Mouse (Mus musculus): ENCODE measurements around the gene Trarg1. TPM values are rescaled to one million over a fixed set of nuclear protein-coding genes. Genes with fewer than 3 reads are reported as not detected.

Gene Trarg1
- not detected in 2 replicates for total RNA-seq (2023)

GRCm38 (mm10) chr11:76679508-76679907, at the start of gene Trarg1:
Gene Trarg1, plus strand, starts transcription at chr11:76679808.

DNA sequence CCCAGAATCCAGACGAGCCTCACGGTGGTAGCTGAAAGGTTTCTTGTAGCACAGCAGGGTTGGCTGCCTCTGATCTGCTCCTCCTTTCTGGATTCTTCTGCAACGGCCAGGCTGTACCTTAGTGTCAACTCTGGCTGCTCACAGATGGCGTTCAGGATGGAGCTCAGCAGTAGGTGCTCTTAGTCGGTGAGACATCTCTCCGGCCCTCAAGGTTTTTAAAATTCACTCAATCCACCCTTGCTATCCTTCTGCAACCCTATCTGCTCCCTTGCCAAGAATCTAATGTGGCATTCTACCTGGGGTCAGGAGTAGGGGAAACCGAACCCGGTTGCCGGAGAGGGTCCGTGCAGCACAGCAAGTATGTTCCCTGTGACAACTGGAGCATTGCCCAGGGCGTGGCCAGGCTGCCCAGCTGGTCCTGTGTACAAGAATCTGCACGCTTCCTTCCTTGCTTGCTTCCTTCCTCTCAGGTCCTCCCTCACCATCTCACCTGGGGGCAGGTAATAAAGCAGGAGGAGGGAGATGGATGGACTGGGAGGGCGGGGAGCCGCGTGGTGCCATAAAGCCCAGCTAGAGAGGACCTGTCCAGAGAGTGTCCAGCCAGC, 7.6 kb upstream of the Trarg1 start, which contains the start of gene Bhlha9:
Gene Bhlha9 (plus strand): TSS at position 600 of the 605 bp plus-strand sequence.

Other genes with a start within 250 kb of the Trarg1 start
- 113 and 161 TPM in 2 replicates for gene Abr, start 57.5 kb upstream of the Trarg1 start, total RNA-seq (2023)
- not detected in 2 replicates for gene Bhlha9, start 7.3 kb upstream of the Trarg1 start, total RNA-seq (2023)
- gene Gosr1, start 83.8 kb downstream of the Trarg1 start, total RNA-seq (2023) = 42.0 and 49.0 TPM in 2 replicates
- gene Cpd, start 167.2 kb downstream of the Trarg1 start, total RNA-seq (2023) = 82.6 and 103 TPM in 2 replicates
- not detected in 2 replicates for gene Tmigd1, start 222.4 kb downstream of the Trarg1 start, total RNA-seq (2023)
- gene Blmh, start 245.0 kb downstream of the Trarg1 start, total RNA-seq (2023) = 29.2 and 30.5 TPM in 2 replicates

All from neutrophil, adult 65 days (primary cell).